Mouse (Mus musculus): ENCODE results near the gene Tbx18. TPM values are rescaled to one million over a fixed set of nuclear protein-coding genes. Genes with fewer than 3 reads are reported as not detected.

Gene Tbx18
- total and polyA plus RNA-seq, 3 experiments: not detected

- Histone ChIP-seq H3K27ac (ENCODE audit: control insufficient read depth, low read depth, low read length) (no peak overlapping the region), H3K4me3 (ENCODE audit: control insufficient read depth in 1 of 2, insufficient read depth in 1 of 2, low read depth in 2 of 2, low read length in 2 of 2) (no peak overlapping the region), H3K27me3 (ENCODE audit: control insufficient read depth in 1 of 2, insufficient read depth in 2 of 2, low read length in 2 of 2) (no peaks in the 10 kb centered on the region), H3K9me3 (replicated peaks; ENCODE audit: insufficient read depth, low read length) (no peaks in the 10 kb centered on the region), H3K9ac (ENCODE audit: control insufficient read depth, low read depth, low read length, poor library complexity, severe bottlenecking) (no peak overlapping the region), H3K4me1 (ENCODE audit: control insufficient read depth in 1 of 2, insufficient read depth in 2 of 2, low read length in 2 of 2) (no peaks in the 10 kb centered on the region), H3K36me3 (ENCODE audit: control insufficient read depth in 1 of 2, insufficient read depth in 2 of 2, low read length in 2 of 2) (no peaks in the 10 kb centered on the region), H3K79me2 (ENCODE audit: control insufficient read depth, insufficient read depth, low read length, poor library complexity) (no peaks in the 10 kb centered on the region)
- no peak for DNase-seq (ENCODE audit: low read depth, low spot score)
- TF ChIP-seq GABPA (IDR thresholded peaks at IDR 0.05; ENCODE audit: low read depth, low read length) (no peak), CHD2 (IDR thresholded peaks at IDR 0.05; ENCODE audit: low read length) (no peak), JUND (IDR thresholded peaks at IDR 0.05; ENCODE audit: low read depth, low read length) (no peak), MAX (IDR thresholded peaks at IDR 0.05; ENCODE audit: low read length) (no peak), POLR2AphosphoS2 (IDR thresholded peaks at IDR 0.05; ENCODE audit: low read length) (no peak), ZKSCAN1 (IDR thresholded peaks at IDR 0.05; ENCODE audit: low read depth, low read length) (no peak), MAFK (IDR thresholded peaks at IDR 0.05; ENCODE audit: borderline replicate concordance, low read depth, low read length) (no peak)
These were observed 4.0 kb upstream of the Tbx18 start for GRCm38 (mm10) chr9:87735046-87735445.

- H3K79me2 ChIP-seq (ENCODE audit: control insufficient read depth, insufficient read depth, low read length, poor library complexity): no peaks in the 10 kb centered on the region
- no peak overlapping the region for H3K27ac ChIP-seq (ENCODE audit: control insufficient read depth, low read depth, low read length)
- no peaks in the 10 kb centered on the region for H3K9me3 ChIP-seq (replicated peaks; ENCODE audit: insufficient read depth, low read length)
- H3K36me3 ChIP-seq (ENCODE audit: control insufficient read depth in 1 of 2, insufficient read depth in 2 of 2, low read length in 2 of 2): no peaks in the 10 kb centered on the region
- no peaks in the 10 kb centered on the region for H3K4me1 ChIP-seq (ENCODE audit: control insufficient read depth in 1 of 2, insufficient read depth in 2 of 2, low read length in 2 of 2)
- no peak for DNase-seq (ENCODE audit: low read depth, low spot score)
- no peaks in the 10 kb centered on the region for H3K27me3 ChIP-seq (ENCODE audit: control insufficient read depth in 1 of 2, insufficient read depth in 2 of 2, low read length in 2 of 2)
- TF ChIP-seq KAT2A (conservative IDR thresholded peaks at IDR 0.05; ENCODE audit: low read depth, low read length): no peak
- no peak for TF ChIP-seq CHD2 (IDR thresholded peaks at IDR 0.05; ENCODE audit: low read length)
- no peak for TF ChIP-seq E2F4 (IDR thresholded peaks at IDR 0.05; ENCODE audit: borderline replicate concordance, low read depth, low read length)
- TF ChIP-seq ELF1 (IDR thresholded peaks at IDR 0.05; ENCODE audit: low read depth, low read length): no peak
- no peak for TF ChIP-seq SIN3A (IDR thresholded peaks at IDR 0.05; ENCODE audit: low read length)
- TF ChIP-seq POLR2AphosphoS2 (IDR thresholded peaks at IDR 0.05; ENCODE audit: low read length): no peak
- no peak for TF ChIP-seq SMC3 (IDR thresholded peaks at IDR 0.05; ENCODE audit: low read depth, low read length)
- TF ChIP-seq BHLHE40 (IDR thresholded peaks at IDR 0.05; ENCODE audit: borderline replicate concordance, low read depth, low read length): no peak
- TF ChIP-seq CHD1 (IDR thresholded peaks at IDR 0.05; ENCODE audit: low read depth, low read length): no peak
- TF ChIP-seq HCFC1 (IDR thresholded peaks at IDR 0.05; ENCODE audit: low read depth, low read length): no peak
- TF ChIP-seq ZNF384 (IDR thresholded peaks at IDR 0.05; ENCODE audit: low read depth, low read length): no peak
- TF ChIP-seq GATA1 (IDR thresholded peaks at IDR 0.05; ENCODE audit: low read depth, low read length): no peak
- TF ChIP-seq MAZ (IDR thresholded peaks at IDR 0.05; ENCODE audit: low read depth, low read length): no peak
- no peak for TF ChIP-seq MEF2A (IDR thresholded peaks at IDR 0.05; ENCODE audit: extremely low read depth, insufficient replicate concordance, low read depth, low read length, poor library complexity, severe bottlenecking)
- no peak for TF ChIP-seq TCF12 (IDR thresholded peaks at IDR 0.05; ENCODE audit: low read depth, low read length)
- TF ChIP-seq ZKSCAN1 (IDR thresholded peaks at IDR 0.05; ENCODE audit: low read depth, low read length): no peak
- TF ChIP-seq UBTF (IDR thresholded peaks at IDR 0.05; ENCODE audit: borderline replicate concordance, insufficient read depth, low read depth, low read length): no peak
- no peak for TF ChIP-seq GABPA (IDR thresholded peaks at IDR 0.05; ENCODE audit: low read depth, low read length)
- no peak overlapping the region for H3K9ac ChIP-seq (ENCODE audit: control insufficient read depth, low read depth, low read length, poor library complexity, severe bottlenecking)
- no peak overlapping the region for H3K4me3 ChIP-seq (ENCODE audit: control insufficient read depth in 1 of 2, insufficient read depth in 1 of 2, low read depth in 2 of 2, low read length in 2 of 2)
These were observed 3.6 kb upstream of the Tbx18 start for GRCm38 (mm10) chr9:87734631-87735030.

Measured in MEL (cell line).